Mouse (Mus musculus) NIH3T3 (cell line): ENCODE data around the gene Mbtps1.

Experiments
- DNase-seq: peaks from one replicate; pipeline ENCODE4 v3.0.0-alpha.2; 2012; ENCODE audit warnings: low read depth

Mbtps1 gene

GRCm38 (mm10) chr8:119557821-119558602 lies 523 bp downstream of the Mbtps1 start:
- DNase-seq: peak; percentile 90

- peak; percentile 33 for DNase-seq
These were observed 1.4 kb downstream of the Mbtps1 start for GRCm38 (mm10) chr8:119557132-119557531.

GRCm38 (mm10) chr8:119555861-119556260 lies 2.7 kb downstream of the Mbtps1 start:
- DNase-seq: no peak

GRCm38 (mm10) chr8:119552967-119553366 lies 5.6 kb downstream of the Mbtps1 start:
- no peak for DNase-seq

- peak; percentile 5 for DNase-seq
These were observed 9.9 kb downstream of the Mbtps1 start for GRCm38 (mm10) chr8:119548560-119549113.

GRCm38 (mm10) chr8:119547019-119547691 lies 11.4 kb downstream of the Mbtps1 start:
- no peak for DNase-seq

- DNase-seq: no peak
These were observed 12.7 kb downstream of the Mbtps1 start for GRCm38 (mm10) chr8:119545791-119546190.

GRCm38 (mm10) chr8:119545180-119545579 lies 13.4 kb downstream of the Mbtps1 start:
- no peak for DNase-seq

GRCm38 (mm10) chr8:119544606-119545005 lies 13.9 kb downstream of the Mbtps1 start:
- no peak for DNase-seq

GRCm38 (mm10) chr8:119531973-119532372 lies 26.6 kb downstream of the Mbtps1 start:
- no peak for DNase-seq

- DNase-seq: no peak
These were observed 27.1 kb downstream of the Mbtps1 start for GRCm38 (mm10) chr8:119531397-119531796.

GRCm38 (mm10) chr8:119530937-119531336 lies 27.6 kb downstream of the Mbtps1 start:
- DNase-seq: no peak

- DNase-seq: no peak
These were observed 29.8 kb downstream of the Mbtps1 start for GRCm38 (mm10) chr8:119528762-119529161.

GRCm38 (mm10) chr8:119520102-119520501 lies 38.4 kb downstream of the Mbtps1 start:
- peak; percentile 35 for DNase-seq

- DNase-seq: no peak
These were observed 41.9 kb downstream of the Mbtps1 start for GRCm38 (mm10) chr8:119516674-119517073.

- no peak for DNase-seq
These were observed 42.8 kb downstream of the Mbtps1 start for GRCm38 (mm10) chr8:119515767-119516166.

GRCm38 (mm10) chr8:119514940-119515339 lies 43.6 kb downstream of the Mbtps1 start:
- no peak for DNase-seq

GRCm38 (mm10) chr8:119513405-119513804 lies 45.1 kb downstream of the Mbtps1 start:
- DNase-seq: no peak

GRCm38 (mm10) chr8:119511722-119512121 lies 46.8 kb downstream of the Mbtps1 start:
- no peak for DNase-seq

- no peak for DNase-seq
These were observed 48.1 kb downstream of the Mbtps1 start for GRCm38 (mm10) chr8:119510471-119510870.

- DNase-seq: no peak
These were observed 52.4 kb downstream of the Mbtps1 start for GRCm38 (mm10) chr8:119506106-119506505.

- DNase-seq: no peak
These were observed 53.0 kb downstream of the Mbtps1 start for GRCm38 (mm10) chr8:119505488-119505887.

- no peak for DNase-seq
These were observed 55.3 kb downstream of the Mbtps1 start for GRCm38 (mm10) chr8:119503191-119503767.
